Mouse (Mus musculus) ES-E14 (cell line): ENCODE results near the gene Fkbp5.

ENCODE experiments used
- CHD2 ChIP-seq: IDR thresholded peaks from 2 replicates; pipeline ENCODE4 v1.6.1; 2014; ENCODE audit warnings: mild to moderate bottlenecking, low read depth, low read length, inconsistent platforms
- HCFC1 ChIP-seq: IDR thresholded peaks from 2 replicates; pipeline ENCODE4 v1.6.1; 2012; ENCODE audit warnings: low read length, inconsistent platforms, borderline replicate concordance; ENCODE audit not compliant: insufficient read depth
- MAFK ChIP-seq: IDR thresholded peaks from 2 replicates; pipeline ENCODE4 v1.6.1; 2014; ENCODE audit warnings: mild to moderate bottlenecking, low read depth, low read length, inconsistent platforms; ENCODE audit not compliant: insufficient read depth
- ZC3H11A ChIP-seq: IDR thresholded peaks from 2 replicates; pipeline ENCODE4 v1.6.1; 2012; ENCODE audit warnings: low read depth, mild to moderate bottlenecking, inconsistent platforms, low read length, borderline replicate concordance
- ZNF384 ChIP-seq: IDR thresholded peaks from 2 replicates; pipeline ENCODE4 v1.6.1; 2012; ENCODE audit warnings: low read depth, low read length, inconsistent platforms

GRCm38 (mm10) chr17:28410731-28411130 lies 106.6 kb downstream of the Fkbp5 start:
- TF ChIP-seq HCFC1 (no peak), MAFK (no peak), CHD2 (no peak), ZC3H11A (no peak), ZNF384 (no peak)
